Mouse (Mus musculus) ES-CJ7 (cell line): Measurements from ENCODE around the gene Tex2.
A peak's percentile ranks its signal among the peaks of the same experiment; 100 is the strongest.
"Not testable (repeated sequence)": the region's sequence is repeated elsewhere in the genome, so short reads cannot be mapped to it uniquely, and the experiment has no call there.

Experiments used
- DNase-seq: peaks from one replicate; pipeline ENCODE4 v3.0.0; 2011; ENCODE audit warnings: low read depth, low spot score

Tex2 gene

GRCm38 (mm10) chr11:106511236-106512005 is 101.8 kb downstream of the Tex2 start:
- DNase-seq, result no peak

- no peak for DNase-seq
These were observed 105.6 kb downstream of the Tex2 start for GRCm38 (mm10) chr11:106507638-106508037.

DNA sequence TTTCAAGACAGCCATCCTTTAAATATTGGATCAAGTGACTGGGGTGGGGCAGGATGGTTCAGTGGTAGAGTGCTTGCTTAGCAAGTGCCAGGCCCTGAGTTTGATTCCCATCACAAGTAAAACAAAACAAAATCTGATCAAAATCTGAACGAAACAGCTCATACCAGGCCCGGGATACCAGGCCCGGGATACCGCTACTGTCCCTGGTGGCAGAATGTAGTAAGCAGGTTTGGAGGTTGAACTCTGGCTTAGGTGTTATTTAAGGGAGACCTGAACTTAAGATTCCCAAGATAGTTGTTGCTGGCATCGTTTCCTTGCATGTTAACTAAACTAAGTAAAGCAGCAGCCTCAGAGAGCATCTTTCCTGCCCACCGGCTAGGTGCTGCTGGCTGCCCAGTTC is 107.0 kb downstream of the Tex2 start:
- peak; percentile 42 for DNase-seq

DNA sequence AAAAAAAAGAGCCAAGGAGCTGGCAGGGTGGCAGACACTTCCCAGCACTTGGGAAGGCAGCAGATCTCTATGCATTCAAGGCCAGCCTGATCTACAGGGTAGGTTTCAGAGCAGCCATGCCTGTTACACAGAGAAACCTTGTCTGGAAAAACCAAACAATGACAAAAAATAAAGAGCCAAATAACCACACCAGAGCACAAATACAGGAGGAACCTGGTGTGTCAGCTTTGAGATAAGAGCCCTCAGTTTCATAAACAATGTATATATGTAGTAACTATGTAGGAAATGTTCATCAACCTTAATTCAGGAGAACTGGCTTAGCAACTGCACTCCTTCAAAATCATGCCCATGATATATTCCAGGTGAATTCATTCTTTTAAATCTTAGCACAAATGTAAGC is 109.1 kb downstream of the Tex2 start:
- no peak for DNase-seq

DNA sequence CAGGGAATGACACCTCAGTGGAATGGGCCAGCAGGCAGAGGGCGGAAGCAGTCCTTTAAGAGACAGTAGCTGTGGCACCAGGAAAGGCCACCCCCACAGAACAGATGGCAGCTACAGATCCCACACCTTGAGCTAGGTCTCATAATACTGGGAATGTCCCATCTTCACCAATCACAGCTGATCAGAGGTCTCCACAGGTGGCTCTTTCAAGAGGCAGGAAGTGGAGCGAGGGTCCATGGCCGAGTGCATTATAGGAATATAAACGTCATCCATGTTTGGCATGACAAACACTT is 109.9 kb downstream of the Tex2 start:
- DNase-seq, result peak; percentile 46

- peak; percentile 67 for DNase-seq
These were observed 110.4 kb downstream of the Tex2 start for GRCm38 (mm10) chr11:106502631-106503424.

DNA sequence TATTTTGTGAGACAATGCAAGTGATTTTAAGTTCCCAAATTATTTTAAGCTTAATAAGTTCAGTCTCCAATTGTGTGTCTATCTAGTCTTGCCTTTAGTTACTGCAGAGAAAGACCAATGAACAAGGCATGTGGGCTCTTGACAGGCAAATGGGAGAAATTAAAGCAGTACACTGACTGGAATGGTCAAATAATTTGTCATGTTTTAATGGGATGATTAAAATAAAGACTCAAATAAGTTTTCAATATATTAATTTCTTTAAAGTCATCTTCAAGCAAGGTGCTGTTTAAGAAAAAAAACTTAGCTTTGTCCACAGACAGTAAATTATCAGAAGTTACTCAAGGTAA is 111.1 kb downstream of the Tex2 start:
- no peak for DNase-seq

DNA sequence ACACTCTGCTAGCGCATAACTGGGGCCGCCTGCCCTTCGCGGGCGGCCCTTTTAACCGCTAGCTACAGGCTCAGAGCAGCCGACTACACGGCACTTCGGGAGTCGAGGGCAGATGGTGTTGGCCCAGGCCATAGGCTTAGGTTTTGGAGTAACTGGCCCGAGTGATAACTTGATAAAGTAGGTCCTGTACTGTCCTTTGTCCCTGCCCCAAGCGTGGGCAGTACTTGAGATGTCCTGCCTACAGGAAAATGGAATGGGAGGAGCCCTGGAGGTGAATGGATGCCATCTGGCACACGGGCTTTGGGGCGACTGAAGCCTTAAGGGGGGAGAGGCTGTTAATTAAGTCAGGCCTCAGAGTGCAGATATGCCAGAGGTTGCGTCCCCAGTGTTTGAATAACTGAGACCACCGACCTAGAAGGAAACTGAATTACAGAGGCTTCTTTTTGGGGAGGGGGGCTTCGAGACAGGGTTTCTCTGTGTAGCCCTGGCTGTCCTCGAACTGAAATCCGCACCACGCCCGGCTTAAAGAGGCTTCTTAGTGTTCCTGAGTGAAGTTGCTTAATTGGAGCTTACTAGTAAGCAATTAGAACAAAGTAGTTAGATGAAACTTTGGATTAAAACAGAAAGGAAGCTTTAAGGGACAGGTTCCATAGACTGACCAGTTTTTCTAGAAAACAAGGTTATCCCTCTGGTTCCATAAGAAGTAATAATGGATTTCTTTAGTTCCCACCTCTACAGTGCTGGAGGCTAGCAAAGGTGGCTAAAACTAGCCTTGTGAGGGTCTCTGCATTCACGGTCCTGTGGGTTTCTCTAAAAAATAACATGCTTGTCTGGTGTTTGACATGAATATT is 111.7 kb downstream of the Tex2 start:
- peak; percentile 82 for DNase-seq

GRCm38 (mm10) chr11:106500393-106501307 is 112.6 kb downstream of the Tex2 start:
- peak; percentile 100 for DNase-seq

- DNase-seq, result peak; percentile 52
These were observed 114.4 kb downstream of the Tex2 start for GRCm38 (mm10) chr11:106498739-106499379.

DNA sequence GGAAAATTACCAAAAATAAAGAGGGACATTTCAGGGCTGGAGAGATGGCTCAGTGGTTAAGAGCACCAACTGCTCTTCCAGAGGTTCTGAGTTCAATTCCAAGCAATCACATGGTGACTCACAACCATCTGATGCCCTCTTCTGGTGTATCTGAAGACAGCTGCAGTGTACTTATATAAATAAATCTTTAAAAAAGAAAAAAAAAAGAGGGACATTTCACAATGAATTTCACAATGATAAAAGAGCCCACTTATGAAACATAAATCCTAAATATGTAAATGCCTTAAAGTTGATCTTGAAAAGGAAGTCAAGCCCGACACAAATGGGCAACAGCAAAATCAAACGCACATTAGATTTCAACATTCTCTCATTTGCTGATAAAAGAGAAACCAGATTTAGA is 115.3 kb downstream of the Tex2 start:
- DNase-seq, result no peak

GRCm38 (mm10) chr11:106497009-106497408 is 116.2 kb downstream of the Tex2 start:
- DNase-seq, result not testable (repeated sequence)

DNA sequence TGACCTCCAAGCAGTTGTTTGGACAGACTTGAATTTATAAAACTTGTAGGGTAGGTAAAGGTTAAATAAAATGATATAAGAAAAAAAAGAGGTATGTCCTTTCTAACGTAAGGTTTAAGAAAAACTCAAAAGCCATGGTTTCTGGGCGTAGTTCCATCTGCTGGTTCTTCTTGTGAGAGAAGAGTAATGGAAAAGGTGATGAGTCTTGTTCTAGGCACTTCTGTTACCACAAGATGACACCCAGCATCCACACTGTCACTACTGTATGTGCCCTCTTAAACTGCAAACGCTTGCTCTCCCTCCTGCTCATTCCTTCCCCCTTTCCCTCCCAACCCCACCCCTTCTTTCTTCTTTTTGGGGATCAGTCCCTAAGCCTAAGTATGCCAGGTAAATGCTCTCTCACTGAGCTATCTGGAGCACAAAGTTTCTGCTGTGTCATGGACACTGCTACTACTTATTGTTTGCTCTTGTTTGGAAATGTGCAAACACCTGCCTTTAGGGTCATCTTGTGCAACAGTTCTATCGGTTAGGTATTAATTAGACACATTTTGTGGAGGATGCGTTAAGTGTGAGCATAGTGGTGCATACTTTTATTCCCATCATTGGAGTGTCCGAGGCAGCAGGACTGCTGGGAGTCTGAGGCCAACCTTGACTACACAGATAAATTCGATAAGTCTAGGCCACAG is 120.1 kb downstream of the Tex2 start:
- DNase-seq, result no peak

- peak; percentile 84 for DNase-seq
These were observed 121.8 kb downstream of the Tex2 start for GRCm38 (mm10) chr11:106491393-106491792.

- DNase-seq, result not testable (repeated sequence)
These were observed 122.6 kb downstream of the Tex2 start for GRCm38 (mm10) chr11:106490600-106490999.

DNA sequence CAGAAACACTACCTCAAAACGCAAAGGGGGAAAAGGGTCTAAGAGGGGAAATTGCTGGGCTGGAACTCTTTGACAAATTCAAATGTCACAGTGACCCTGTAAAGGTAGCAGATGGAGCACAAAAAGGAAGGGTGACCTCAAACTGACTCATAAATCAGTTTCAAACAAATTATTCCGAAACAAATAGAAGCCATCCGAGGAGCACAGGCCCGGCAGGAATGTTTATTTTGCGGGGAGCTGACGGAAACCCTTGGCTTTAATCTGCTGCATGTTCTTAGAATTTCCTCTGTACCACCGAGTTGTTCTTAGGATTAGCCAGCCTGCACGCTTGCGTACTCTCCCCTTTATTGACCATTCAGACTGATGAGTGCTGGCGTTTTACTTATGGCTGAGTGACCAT is 123.2 kb downstream of the Tex2 start:
- no peak for DNase-seq

DNA sequence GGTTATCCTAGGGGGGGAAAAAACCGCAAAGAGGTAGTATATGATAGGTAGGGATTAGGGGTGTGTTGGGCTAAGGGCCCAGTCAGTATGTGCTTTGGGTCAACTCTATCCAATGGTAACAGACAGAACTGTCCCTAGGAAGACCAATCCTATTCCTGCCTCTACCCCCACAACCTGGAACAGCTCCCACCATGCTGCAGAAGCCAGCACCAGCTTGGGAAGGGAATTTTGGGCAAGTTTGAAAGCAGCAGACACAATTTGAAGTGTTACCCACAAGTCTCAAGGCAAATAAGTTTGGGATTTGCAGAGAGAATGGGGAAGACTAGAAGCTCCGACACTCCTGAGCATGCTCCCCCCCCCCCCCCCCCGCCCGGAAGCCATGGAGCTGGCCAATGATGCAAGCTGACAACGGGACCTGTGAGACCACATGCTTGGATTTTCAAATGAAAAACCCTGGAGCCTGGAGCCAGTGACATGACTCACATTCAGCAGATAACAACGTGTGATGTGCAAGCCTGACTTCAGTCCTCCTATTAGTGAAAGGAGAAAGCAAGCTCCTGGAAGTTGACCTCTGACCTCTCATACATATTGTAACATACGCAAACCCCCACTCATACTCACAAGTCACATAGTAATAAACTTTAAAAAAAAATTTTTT is 124.1 kb downstream of the Tex2 start:
- DNase-seq, result no peak

- no peak for DNase-seq
These were observed 125.1 kb downstream of the Tex2 start for GRCm38 (mm10) chr11:106488126-106488561.

DNA sequence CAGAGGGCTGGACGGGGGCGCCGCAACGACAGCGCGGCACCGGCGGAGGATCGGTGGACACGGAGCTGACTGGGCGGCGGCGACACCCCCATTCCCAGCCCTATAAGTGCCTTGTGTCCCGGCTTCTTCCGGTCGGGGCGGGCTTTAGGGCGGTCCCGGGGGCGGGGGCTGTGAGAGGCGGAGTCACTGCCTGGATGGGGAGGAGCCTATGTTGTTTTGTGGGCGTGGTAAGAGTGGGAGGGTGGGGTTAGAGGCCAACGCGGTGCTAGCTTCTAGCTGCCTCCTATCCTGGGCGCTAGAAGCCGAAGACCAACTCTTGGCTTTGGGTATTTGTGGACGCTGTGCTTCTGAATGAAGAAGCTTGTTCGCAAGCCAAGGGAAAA is 125.5 kb downstream of the Tex2 start, which contains the start of gene Ern1:
Gene Ern1, minus strand, starts transcription at position 120 of the 383 bp plus-strand sequence.
- peak; percentile 93 for DNase-seq
